20 mouse cellular contexts compared by ENCODE assay signal in genomic region chr5:119215364-119215763, GRCm38 (mm10).
DNase-seq lines count a peak whose midpoint lies in the region; ATAC-seq lines count a peak whose summit lies in the region.
"Had no signal": no experiment of that assay in that cellular context is flagged by ENCODE, and none has a peak within 500 bp of the region (broad histone marks: within the 10 kb centered on the region; RNA-seq: fewer than 3 reads in every experiment).

No protein-coding gene starts in this region.

- no peak for ATAC-seq in hindbrain, embryonic 11.5 days (ENCODE audit: low FRiP score)
- ATAC-seq in hindbrain, embryonic 15.5 days (ENCODE audit: low FRiP score, low read depth): peak; percentile 59; the same call in 1 of the 2 replicates
- ATAC-seq: intestine, embryonic 16.5 days; liver, postnatal 0 days had no signal

- no peaks in the 10 kb centered on the region for H3K36me3 ChIP-seq in hindbrain, embryonic 11.5 days (ENCODE audit: control insufficient read depth, insufficient read depth, low read length)
- no peaks in the 10 kb centered on the region for H3K36me3 ChIP-seq in hindbrain, embryonic 10.5 days
- H3K36me3 ChIP-seq in hindbrain, embryonic 15.5 days: no peaks in the 10 kb centered on the region
- H3K36me3 ChIP-seq: embryonic facial prominence, embryonic 12.5 days; limb, embryonic 12.5 days; midbrain, embryonic 10.5 days had no signal

- H3K27me3 ChIP-seq in hindbrain, embryonic 11.5 days (ENCODE audit: control insufficient read depth, insufficient read depth, low read length): no peaks in the 10 kb centered on the region
- no peaks in the 10 kb centered on the region; the same call in 1 of the 2 replicates for H3K27me3 ChIP-seq in hindbrain, embryonic 10.5 days (ENCODE audit: insufficient read depth, poor library complexity, severe bottlenecking)
- no peaks in the 10 kb centered on the region for H3K27me3 ChIP-seq in hindbrain, embryonic 15.5 days
- H3K27me3 ChIP-seq: embryonic facial prominence, embryonic 12.5 days had no signal

- H3K9ac ChIP-seq in hindbrain, embryonic 11.5 days (ENCODE audit: low read depth, low read length): no peak overlapping the region
- H3K9ac ChIP-seq in hindbrain, embryonic 15.5 days: no peak overlapping the region
- H3K9ac ChIP-seq: embryonic facial prominence, embryonic 12.5 days; limb, embryonic 12.5 days; liver, postnatal 0 days had no signal

- H3K9me3 ChIP-seq in hindbrain, embryonic 11.5 days (ENCODE audit: control insufficient read depth, low read length): no peaks in the 10 kb centered on the region
- H3K9me3 ChIP-seq in hindbrain, embryonic 10.5 days: 0 out of 2 replicates have a peak, but pooled peaks cover 2% of the 10 kb centered on the region
- H3K9me3 ChIP-seq in hindbrain, embryonic 15.5 days: no peaks in the 10 kb centered on the region

- 81% methylated on average over 10 of the region's 10 CpGs for WGBS in hindbrain, embryonic 11.5 days
- WGBS in hindbrain, embryonic 10.5 days: 81% methylated on average over 10 of the region's 10 CpGs
- WGBS in hindbrain, embryonic 15.5 days: 61% methylated on average over 10 of the region's 10 CpGs

- peak; percentile 6 for DNase-seq in hindbrain, embryonic 11.5 days (ENCODE audit: low spot score)
- no peak for DNase-seq in hindbrain, embryonic 10.5 days (ENCODE audit: low spot score)
- peak; percentile 17 for DNase-seq in Muller cell, postnatal 12 days (ENCODE audit: inconsistent ontology term)
- peak; percentile 8 for DNase-seq in R1 (ENCODE audit: low read depth, low spot score)
- DNase-seq in adrenal gland, postnatal 4 days (ENCODE audit: low spot score in 2 of 2): no peak
- no peak for DNase-seq in ovary, adult 18-20 months (ENCODE audit: low spot score)
- DNase-seq: adrenal gland, postnatal 14 days; cerebellum, adult 11 months; kidney, postnatal 25 days; liver, postnatal 0 days had no signal

- no peaks in the 10 kb centered on the region for H3K4me1 ChIP-seq in hindbrain, embryonic 11.5 days (replicated peaks; ENCODE audit: control insufficient read depth, insufficient read depth, low read length)
- H3K4me1 ChIP-seq in hindbrain, embryonic 10.5 days (replicated peaks): no peaks in the 10 kb centered on the region
- H3K4me1 ChIP-seq in hindbrain, embryonic 15.5 days (replicated peaks): 0 out of 2 replicates have a peak, but pooled peaks cover 3% of the 10 kb centered on the region

- no peak overlapping the region for H3K27ac ChIP-seq in hindbrain, embryonic 11.5 days (ENCODE audit: low read depth, low read length)
- H3K27ac ChIP-seq in hindbrain, embryonic 10.5 days: no peak overlapping the region
- H3K27ac ChIP-seq in hindbrain, embryonic 15.5 days (replicated peaks): no peak overlapping the region
- H3K27ac ChIP-seq: embryonic facial prominence, embryonic 12.5 days; layer of hippocampus, adult 2 months; limb, embryonic 12.5 days; macrophage; midbrain, embryonic 10.5 days had no signal

- no peak overlapping the region for H3K4me3 ChIP-seq in hindbrain, embryonic 11.5 days (ENCODE audit: low read depth, low read length)
- no peak overlapping the region for H3K4me3 ChIP-seq in hindbrain, embryonic 10.5 days
- no peak overlapping the region for H3K4me3 ChIP-seq in hindbrain, embryonic 15.5 days
- H3K4me3 ChIP-seq: embryonic facial prominence, embryonic 12.5 days; erythroblast, embryonic 14.5 days; layer of hippocampus, adult 2 months; limb, embryonic 12.5 days; midbrain, embryonic 10.5 days had no signal

- H3K4me2 ChIP-seq in hindbrain, embryonic 11.5 days (replicated peaks; ENCODE audit: low read depth, low read length): no peak overlapping the region
- H3K4me2 ChIP-seq in hindbrain, embryonic 15.5 days: no peak overlapping the region
- H3K4me2 ChIP-seq: embryonic facial prominence, embryonic 12.5 days; heart, embryonic 11.5 days; limb, embryonic 12.5 days; liver, embryonic 11.5 days had no signal

Comparison
In these comparisons a context has a peak if more than half of its experiments do, and no peak if none do; other contexts are left out.
1. DNase-seq: peak in hindbrain, embryonic 11.5 days (single experiment), Muller cell, postnatal 12 days (single experiment) and R1 (single experiment); none in hindbrain, embryonic 10.5 days (single experiment), adrenal gland, postnatal 4 days (0 of 2) and ovary, adult 18-20 months (single experiment).